Mouse (Mus musculus) liver, adult 2 months (tissue): ENCODE measurements around the gene Sidt1.

Experiments
- CTCF ChIP-seq: fragments of 200-500 bp; IDR thresholded peaks from 2 replicates; pipeline ENCODE4 v1.5.1; 2011; ENCODE audit warnings: low read depth, low read length, control low read depth
- POLR2A ChIP-seq: fragments of 200-500 bp; IDR thresholded peaks from 2 replicates; pipeline ENCODE4 v1.6.1; 2011; ENCODE audit warnings: low read length, control low read depth; ENCODE audit not compliant: insufficient read depth; ENCODE audit errors: extremely low read depth

DNA sequence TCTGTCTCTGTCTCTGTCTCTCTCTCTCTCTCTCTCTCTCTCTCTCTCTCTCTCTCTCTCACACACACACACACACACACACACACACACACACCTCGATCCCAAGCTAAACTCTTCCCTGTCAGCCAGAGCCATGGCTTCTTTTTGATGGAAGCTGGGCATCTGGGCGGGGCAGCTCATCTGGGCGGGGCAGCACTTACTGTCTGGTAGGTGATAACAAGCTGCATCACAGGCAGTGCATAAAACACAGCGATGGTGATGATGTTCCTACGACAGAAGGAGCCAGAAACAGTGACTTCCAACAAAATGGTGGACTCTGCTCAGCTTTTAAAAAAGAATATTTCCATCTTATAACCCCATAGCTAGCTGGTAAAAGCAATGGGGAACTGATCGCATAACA lies 67.4 kb downstream of the Sidt1 start:
- TF ChIP-seq POLR2A (no peak), CTCF (no peak)
